Mouse (Mus musculus): Measurements from ENCODE around the gene Zfp704. TPM values are rescaled to one million over a fixed set of nuclear protein-coding genes. Genes with fewer than 3 reads are reported as not detected.

The Zfp704 gene
- polyA plus RNA-seq, 1 experiment, result 1.7 TPM

GRCm38 (mm10) chr3:9425661-9426060 is 184.2 kb downstream of the Zfp704 start:
- H3K27me3 ChIP-seq (ENCODE audit: control insufficient read depth, insufficient read depth, insufficient read length), result no peaks in the 10 kb centered on the region
- no peaks in the 10 kb centered on the region for H3K36me3 ChIP-seq (ENCODE audit: control insufficient read depth, insufficient read depth)
- H3K4me3 ChIP-seq (ENCODE audit: insufficient read depth, poor library complexity, severe bottlenecking), result no peak overlapping the region
- H3K79me2 ChIP-seq (ENCODE audit: control insufficient read depth, insufficient read depth), result no peaks in the 10 kb centered on the region
- H3K79me3 ChIP-seq (ENCODE audit: low read depth), result no peaks in the 10 kb centered on the region
- no peak overlapping the region for H3ac ChIP-seq (ENCODE audit: control insufficient read depth, insufficient read length, low read depth)
- TF ChIP-seq CEBPB (IDR thresholded peaks at IDR 0.05; ENCODE audit: low read depth) (no peak), USF1 (IDR thresholded peaks at IDR 0.05; ENCODE audit: low read depth) (no peak), MYOD1 (IDR thresholded peaks at IDR 0.05; ENCODE audit: control insufficient read depth, insufficient read length, low read depth) (no peak), MYOG (IDR thresholded peaks at IDR 0.05; ENCODE audit: control insufficient read depth, extremely low read depth, insufficient read length) (no peak), CTCF (IDR thresholded peaks at IDR 0.05; ENCODE audit: control insufficient read depth, insufficient read depth, insufficient read length) (no peak), FOSL1 (IDR thresholded peaks at IDR 0.05; ENCODE audit: insufficient read depth, low read length, poor library complexity, severe bottlenecking) (no peak), MAX (IDR thresholded peaks at IDR 0.05) (no peak)

- H3K79me2 ChIP-seq (ENCODE audit: control insufficient read depth, insufficient read depth), result no peaks in the 10 kb centered on the region
- H3K36me3 ChIP-seq (ENCODE audit: control insufficient read depth, insufficient read depth), result no peaks in the 10 kb centered on the region
- H3K4me3 ChIP-seq (ENCODE audit: insufficient read depth, poor library complexity, severe bottlenecking), result no peak overlapping the region
- TF ChIP-seq MYOD1 (IDR thresholded peaks at IDR 0.05; ENCODE audit: control insufficient read depth, insufficient read length, low read depth) (no peak), FOSL1 (IDR thresholded peaks at IDR 0.05; ENCODE audit: insufficient read depth, low read length, poor library complexity, severe bottlenecking) (no peak), MYOG (IDR thresholded peaks at IDR 0.05; ENCODE audit: control insufficient read depth, extremely low read depth, insufficient read length) (no peak), CTCF (IDR thresholded peaks at IDR 0.05; ENCODE audit: control insufficient read depth, insufficient read depth, insufficient read length) (no peak), MAX (IDR thresholded peaks at IDR 0.05) (no peak), CEBPB (IDR thresholded peaks at IDR 0.05; ENCODE audit: low read depth) (no peak), USF1 (IDR thresholded peaks at IDR 0.05; ENCODE audit: low read depth) (no peak)
- no peaks in the 10 kb centered on the region for H3K27me3 ChIP-seq (ENCODE audit: control insufficient read depth, insufficient read depth, insufficient read length)
- H3K79me3 ChIP-seq (ENCODE audit: low read depth), result no peaks in the 10 kb centered on the region
- no peak overlapping the region for H3ac ChIP-seq (ENCODE audit: control insufficient read depth, insufficient read length, low read depth)
These were observed 185.2 kb downstream of the Zfp704 start for GRCm38 (mm10) chr3:9424637-9425036.

DNA sequence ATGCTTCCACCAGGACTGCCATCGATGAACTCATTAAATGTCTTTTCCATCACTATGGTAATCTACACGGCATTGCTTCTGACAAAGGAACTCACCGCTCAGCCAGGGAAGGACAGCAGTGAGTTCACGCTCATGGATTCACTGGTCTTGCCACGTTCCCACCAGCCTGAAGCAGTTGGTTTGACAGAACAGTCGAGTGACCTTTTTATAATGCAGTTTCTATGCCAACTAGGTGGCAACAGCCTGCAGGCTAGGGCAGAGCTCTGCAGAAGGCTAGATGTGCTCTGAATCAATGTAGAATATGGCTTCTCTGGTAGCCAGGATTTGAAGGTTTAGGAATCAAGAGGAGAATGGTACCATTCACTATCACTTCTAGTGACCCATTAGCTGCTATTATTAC is 186.2 kb downstream of the Zfp704 start:
- Histone ChIP-seq H3K79me3 (ENCODE audit: low read depth) (no peaks in the 10 kb centered on the region), H3K4me3 (ENCODE audit: insufficient read depth, poor library complexity, severe bottlenecking) (no peak overlapping the region), H3K36me3 (ENCODE audit: control insufficient read depth, insufficient read depth) (no peaks in the 10 kb centered on the region), H3K27me3 (ENCODE audit: control insufficient read depth, insufficient read depth, insufficient read length) (no peaks in the 10 kb centered on the region), H3K79me2 (ENCODE audit: control insufficient read depth, insufficient read depth) (no peaks in the 10 kb centered on the region), H3ac (ENCODE audit: control insufficient read depth, insufficient read length, low read depth) (no peak overlapping the region)
- no peak for TF ChIP-seq MYOD1 (IDR thresholded peaks at IDR 0.05; ENCODE audit: control insufficient read depth, insufficient read length, low read depth)
- TF ChIP-seq CTCF (IDR thresholded peaks at IDR 0.05; ENCODE audit: control insufficient read depth, insufficient read depth, insufficient read length), result no peak
- TF ChIP-seq USF1 (IDR thresholded peaks at IDR 0.05; ENCODE audit: low read depth), result no peak
- no peak for TF ChIP-seq MAX (IDR thresholded peaks at IDR 0.05)
- TF ChIP-seq FOSL1 (IDR thresholded peaks at IDR 0.05; ENCODE audit: insufficient read depth, low read length, poor library complexity, severe bottlenecking), result no peak
- no peak for TF ChIP-seq MYOG (IDR thresholded peaks at IDR 0.05; ENCODE audit: control insufficient read depth, extremely low read depth, insufficient read length)
- no peak for TF ChIP-seq CEBPB (IDR thresholded peaks at IDR 0.05; ENCODE audit: low read depth)

DNA sequence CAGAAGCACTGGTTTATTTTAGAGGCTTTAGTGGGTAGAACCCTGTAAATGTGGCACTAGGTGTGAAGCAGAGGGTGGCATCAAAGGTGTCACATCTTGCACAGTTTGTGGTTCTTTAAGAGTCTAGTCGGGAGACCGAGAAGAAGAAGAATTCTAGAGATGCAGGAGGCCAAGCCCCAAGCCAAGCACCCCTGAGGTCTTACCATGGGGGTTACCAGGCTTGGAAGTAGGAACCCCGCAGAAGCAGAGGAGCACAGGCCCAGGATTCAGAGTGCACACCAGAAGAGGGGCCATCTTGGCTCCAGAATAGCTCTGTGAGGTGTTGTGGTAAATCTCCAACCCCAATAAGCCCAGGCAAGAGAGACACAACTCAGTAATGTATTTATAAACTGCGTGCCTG is 201.0 kb downstream of the Zfp704 start:
- TF ChIP-seq FOSL1 (IDR thresholded peaks at IDR 0.05; ENCODE audit: insufficient read depth, low read length, poor library complexity, severe bottlenecking) (no peak), USF1 (IDR thresholded peaks at IDR 0.05; ENCODE audit: low read depth) (no peak), MYOG (IDR thresholded peaks at IDR 0.05; ENCODE audit: control insufficient read depth, extremely low read depth, insufficient read length) (no peak), CTCF (IDR thresholded peaks at IDR 0.05; ENCODE audit: control insufficient read depth, insufficient read depth, insufficient read length) (no peak), MYOD1 (IDR thresholded peaks at IDR 0.05; ENCODE audit: control insufficient read depth, insufficient read length, low read depth) (no peak), MAX (IDR thresholded peaks at IDR 0.05) (no peak), CEBPB (IDR thresholded peaks at IDR 0.05; ENCODE audit: low read depth) (no peak)
- no peak overlapping the region for H3ac ChIP-seq (ENCODE audit: control insufficient read depth, insufficient read length, low read depth)
- no peaks in the 10 kb centered on the region for H3K79me2 ChIP-seq (ENCODE audit: control insufficient read depth, insufficient read depth)
- no peak overlapping the region for H3K4me3 ChIP-seq (ENCODE audit: insufficient read depth, poor library complexity, severe bottlenecking)
- no peaks in the 10 kb centered on the region for H3K27me3 ChIP-seq (ENCODE audit: control insufficient read depth, insufficient read depth, insufficient read length)
- no peaks in the 10 kb centered on the region for H3K79me3 ChIP-seq (ENCODE audit: low read depth)
- H3K36me3 ChIP-seq (ENCODE audit: control insufficient read depth, insufficient read depth), result no peaks in the 10 kb centered on the region

- H3K36me3 ChIP-seq (ENCODE audit: control insufficient read depth, insufficient read depth), result no peaks in the 10 kb centered on the region
- H3K4me3 ChIP-seq (ENCODE audit: insufficient read depth, poor library complexity, severe bottlenecking), result no peak overlapping the region
- TF ChIP-seq CTCF (IDR thresholded peaks at IDR 0.05; ENCODE audit: control insufficient read depth, insufficient read depth, insufficient read length) (no peak), MYOD1 (IDR thresholded peaks at IDR 0.05; ENCODE audit: control insufficient read depth, insufficient read length, low read depth) (no peak), FOSL1 (IDR thresholded peaks at IDR 0.05; ENCODE audit: insufficient read depth, low read length, poor library complexity, severe bottlenecking) (no peak), USF1 (IDR thresholded peaks at IDR 0.05; ENCODE audit: low read depth) (no peak), MYOG (IDR thresholded peaks at IDR 0.05; ENCODE audit: control insufficient read depth, extremely low read depth, insufficient read length) (no peak), MAX (IDR thresholded peaks at IDR 0.05) (no peak), CEBPB (IDR thresholded peaks at IDR 0.05; ENCODE audit: low read depth) (no peak)
- no peak overlapping the region for H3ac ChIP-seq (ENCODE audit: control insufficient read depth, insufficient read length, low read depth)
- no peaks in the 10 kb centered on the region for H3K79me2 ChIP-seq (ENCODE audit: control insufficient read depth, insufficient read depth)
- H3K79me3 ChIP-seq (ENCODE audit: low read depth), result no peaks in the 10 kb centered on the region
- H3K27me3 ChIP-seq (ENCODE audit: control insufficient read depth, insufficient read depth, insufficient read length), result no peaks in the 10 kb centered on the region
These were observed 202.1 kb downstream of the Zfp704 start for GRCm38 (mm10) chr3:9407801-9408200.

DNA sequence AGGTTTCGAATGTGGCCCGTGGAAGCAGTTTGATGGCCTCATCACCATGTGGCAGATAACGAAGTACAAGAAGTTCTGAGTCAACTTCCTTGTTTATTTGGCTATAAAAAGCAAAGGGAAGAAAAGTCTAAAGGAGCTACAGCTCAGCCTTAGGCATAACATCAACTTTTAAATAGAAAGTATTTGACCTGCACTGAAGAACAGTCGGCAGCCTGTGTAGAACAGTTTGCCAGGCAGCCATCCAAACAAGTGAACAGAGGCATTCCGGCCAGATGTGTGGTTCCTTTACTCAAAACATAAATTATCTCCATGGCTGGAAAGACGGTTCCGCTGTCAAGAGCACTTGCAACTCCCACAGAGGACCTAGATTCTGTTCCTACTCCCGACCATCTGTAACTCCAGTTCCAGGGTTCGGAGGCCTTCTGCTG is 202.8 kb downstream of the Zfp704 start:
- no peak overlapping the region for H3K4me3 ChIP-seq (ENCODE audit: insufficient read depth, poor library complexity, severe bottlenecking)
- H3K27me3 ChIP-seq (ENCODE audit: control insufficient read depth, insufficient read depth, insufficient read length), result no peaks in the 10 kb centered on the region
- TF ChIP-seq CTCF (IDR thresholded peaks at IDR 0.05; ENCODE audit: control insufficient read depth, insufficient read depth, insufficient read length) (no peak), MYOG (IDR thresholded peaks at IDR 0.05; ENCODE audit: control insufficient read depth, extremely low read depth, insufficient read length) (no peak), MAX (IDR thresholded peaks at IDR 0.05) (no peak), MYOD1 (IDR thresholded peaks at IDR 0.05; ENCODE audit: control insufficient read depth, insufficient read length, low read depth) (no peak), CEBPB (IDR thresholded peaks at IDR 0.05; ENCODE audit: low read depth) (no peak), USF1 (IDR thresholded peaks at IDR 0.05; ENCODE audit: low read depth) (no peak), FOSL1 (IDR thresholded peaks at IDR 0.05; ENCODE audit: insufficient read depth, low read length, poor library complexity, severe bottlenecking) (no peak)
- H3K79me3 ChIP-seq (ENCODE audit: low read depth), result no peaks in the 10 kb centered on the region
- H3ac ChIP-seq (ENCODE audit: control insufficient read depth, insufficient read length, low read depth), result no peak overlapping the region
- H3K79me2 ChIP-seq (ENCODE audit: control insufficient read depth, insufficient read depth), result no peaks in the 10 kb centered on the region
- no peaks in the 10 kb centered on the region for H3K36me3 ChIP-seq (ENCODE audit: control insufficient read depth, insufficient read depth)

All from C2C12 (cell line).